ENCODE assay signal across 8 mouse cellular contexts in genomic region chr10:52417299-52417997, GRCm38 (mm10). TPM values are rescaled to one million over a fixed set of nuclear protein-coding genes. Genes with fewer than 3 reads are reported as not detected.
DNase-seq lines count a peak whose midpoint lies in the region; ATAC-seq and TF ChIP-seq lines count a peak whose summit lies in the region.

Gene Nus1 (plus strand): TSS chr10:52417547.

- peak within 1 kb of the TSS; percentile 55 for H3K27ac ChIP-seq in bone marrow macrophage, adult 2 months (ENCODE audit: insufficient read depth, low read depth, low read length)
- peak within 1 kb of the TSS; percentile 82 for H3K27ac ChIP-seq in embryonic fibroblast, embryonic 13.5 days (ENCODE audit: insufficient read depth, low read length)
- H3K27ac ChIP-seq in heart, embryonic 10.5 days: peak within 1 kb of the TSS; percentile 93
- peak within 1 kb of the TSS; percentile 95 for H3K27ac ChIP-seq in kidney, embryonic 15.5 days

- ATAC-seq in kidney, embryonic 15.5 days (replicated peaks; ENCODE audit: low FRiP score): peak; percentile 99
- peak; percentile 95 for ATAC-seq in monocyte, adult 5-6 weeks (replicated peaks; ENCODE audit: insufficient number of reproducible peaks, low FRiP score, low TSS enrichment, poor library complexity, severe bottlenecking)

- peak; percentile 96 for DNase-seq in A20 (ENCODE audit: low read depth, low spot score)
- DNase-seq in heart, embryonic 10.5 days (ENCODE audit: low spot score): peak; percentile 99
- peak; percentile 97 for DNase-seq in liver
- DNase-seq in spleen, postnatal 4 days (ENCODE audit: low spot score in 2 of 2): peak; percentile 95 to 98

- H3K9ac ChIP-seq in kidney, embryonic 15.5 days: peak within 1 kb of the TSS; percentile 85

- peak; percentile 5; the same call in 1 of the 2 replicates for TF ChIP-seq POLR2A in bone marrow macrophage, adult 2 months (IDR thresholded peaks at IDR 0.05; ENCODE audit: borderline replicate concordance, low read depth, low read length)
- TF ChIP-seq POLR2A in embryonic fibroblast, embryonic 13.5 days (IDR thresholded peaks at IDR 0.05; ENCODE audit: low read depth, low read length): peak; percentile 64

- peak; percentile 32; the same call in 1 of the 2 replicates for TF ChIP-seq CTCF in bone marrow macrophage, adult 2 months (IDR thresholded peaks at IDR 0.05; ENCODE audit: low read depth, low read length)
- TF ChIP-seq CTCF in embryonic fibroblast, embryonic 13.5 days (IDR thresholded peaks at IDR 0.05; ENCODE audit: borderline replicate concordance, insufficient read depth, low read length): peak; percentile 82

- H3K27me3 ChIP-seq in heart, embryonic 10.5 days (ENCODE audit: insufficient read depth, poor library complexity, severe bottlenecking): no peaks in the 10 kb centered on the region
- no peaks in the 10 kb centered on the region for H3K27me3 ChIP-seq in kidney, embryonic 15.5 days

- peak within 1 kb of the TSS; percentile 80 for H3K4me3 ChIP-seq in bone marrow macrophage, adult 2 months (ENCODE audit: insufficient read depth, low read length)
- H3K4me3 ChIP-seq in embryonic fibroblast, embryonic 13.5 days (ENCODE audit: insufficient read depth, low read length): peak within 1 kb of the TSS; percentile 95
- H3K4me3 ChIP-seq in heart, embryonic 10.5 days: peak within 1 kb of the TSS; percentile 94
- H3K4me3 ChIP-seq in kidney, embryonic 15.5 days (replicated peaks): peak within 1 kb of the TSS; percentile 78

- H3K9me3 ChIP-seq in heart, embryonic 10.5 days: no peaks in the 10 kb centered on the region
- H3K9me3 ChIP-seq in kidney, embryonic 15.5 days (replicated peaks): no peaks in the 10 kb centered on the region

- WGBS in heart, embryonic 10.5 days: under 1% methylated on average over 78 of the region's 79 CpGs
- WGBS in kidney, embryonic 15.5 days: 1% methylated on average over 63 of the region's 79 CpGs

- H3K36me3 ChIP-seq in heart, embryonic 10.5 days: no peaks in the 10 kb centered on the region
- H3K36me3 ChIP-seq in kidney, embryonic 15.5 days: no peaks in the 10 kb centered on the region; the same call in 1 of the 2 replicates

- peaks cover 21% of the 10 kb centered on the region for H3K4me1 ChIP-seq in bone marrow macrophage, adult 2 months (ENCODE audit: control insufficient read depth, insufficient read depth, low read length)
- H3K4me1 ChIP-seq in embryonic fibroblast, embryonic 13.5 days (ENCODE audit: control insufficient read depth, insufficient read depth, low read length): peaks cover 15% of the 10 kb centered on the region
- peaks cover 13% of the 10 kb centered on the region for H3K4me1 ChIP-seq in heart, embryonic 10.5 days
- H3K4me1 ChIP-seq in kidney, embryonic 15.5 days: peaks cover 26% of the 10 kb centered on the region

- peak within 1 kb of the TSS; percentile 65 for H3K4me2 ChIP-seq in kidney, embryonic 15.5 days

RNA-seq across cellular contexts. Expression of gene Nus1, which starts in this region (rescaled TPM):
- polyA plus RNA-seq in bone marrow macrophage, adult 2 months (2012; ENCODE audit: insufficient read depth, insufficient read length, missing spikeins): 47.6 and 49.0 TPM in 2 replicates
- polyA plus RNA-seq in embryonic fibroblast, embryonic 13.5 days (2011; ENCODE audit: insufficient read length, low read depth, missing spikeins): 74.9 and 81.5 TPM in 2 replicates
- 9.4 and 14.1 TPM in 2 replicates for polyA plus RNA-seq in heart, embryonic 10.5 days (2016; fragmentation: Nextera tagmentation; extraction: Ambion mirVana)
- 15.9 and 16.6 TPM in 2 replicates for polyA plus RNA-seq in kidney, embryonic 15.5 days (2015; fragmentation: Nextera tagmentation; extraction: Ambion mirVana)
- 26.5 to 31.3 TPM (median 30.0 TPM) in 3 replicates for total RNA-seq in monocyte, adult 5-6 weeks (2017)

Comparison
In these comparisons a context has a peak if more than half of its experiments do, and no peak if none do; other contexts are left out.
1. Peak in every context shown above with its lines: DNase-seq, ATAC-seq, H3K4me3 ChIP-seq and H3K27ac ChIP-seq.